Mouse (Mus musculus): ENCODE data around the gene Ankrd60. TPM values are rescaled to one million over a fixed set of nuclear protein-coding genes. Genes with fewer than 3 reads are reported as not detected.
A peak's percentile ranks its signal among the peaks of the same experiment; 100 is the strongest.

The Ankrd60 gene
- not detected for total RNA-seq (2021)
- long read RNA-seq, experiment 1: 0 reads
- long read RNA-seq, experiment 2: 0 reads

DNA sequence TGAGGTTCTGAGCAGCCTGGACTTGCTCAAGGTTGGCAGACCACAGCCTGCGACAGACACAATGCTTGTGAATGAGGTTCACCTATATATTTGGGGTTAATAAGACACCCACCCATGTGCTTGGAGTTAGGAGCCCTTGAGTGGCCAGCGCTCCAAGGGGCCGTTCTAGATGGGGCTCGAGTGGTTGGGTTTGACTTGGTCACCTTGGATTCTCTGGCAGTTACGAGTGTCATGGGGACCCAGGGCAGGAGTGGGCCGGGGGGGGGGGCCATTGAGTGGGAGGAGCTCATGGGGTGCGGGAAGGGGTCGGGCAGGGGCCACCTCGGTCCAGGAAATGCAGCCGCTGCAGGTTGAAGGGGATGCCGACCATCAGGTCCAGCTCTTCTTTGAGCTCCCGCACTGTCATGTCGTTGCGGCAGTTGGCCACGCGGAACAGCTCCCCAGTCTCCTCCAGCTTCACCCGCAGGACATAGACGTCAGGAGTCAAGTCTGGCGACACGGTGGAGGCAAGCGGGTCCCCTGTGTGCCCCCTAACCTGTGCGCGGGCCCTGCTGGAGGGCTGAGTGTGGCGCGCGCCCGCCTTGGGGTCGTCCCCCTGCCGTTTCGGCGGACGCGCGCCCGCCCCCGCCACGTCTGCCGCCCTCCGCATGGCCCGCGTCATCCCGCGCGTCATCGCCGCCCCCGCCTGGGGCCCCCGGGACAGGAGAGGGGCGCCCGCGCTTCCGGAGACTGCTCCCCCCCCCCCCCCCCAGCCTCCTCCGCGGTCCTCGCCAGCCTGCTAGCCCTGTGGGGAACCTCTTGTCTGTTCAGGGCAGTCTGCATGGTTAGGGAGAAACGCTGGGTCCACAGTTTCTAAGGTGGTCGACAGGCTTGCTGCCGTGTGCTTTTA is at the start of gene Ankrd60:
TSS of gene Ankrd60 (minus strand) at position 697 of the 889 bp plus-strand sequence.
- no peak for DNase-seq (ENCODE audit: low spot score in 2 of 2)
- intact Hi-C loops (cut with DNase I): no loop called here

DNA sequence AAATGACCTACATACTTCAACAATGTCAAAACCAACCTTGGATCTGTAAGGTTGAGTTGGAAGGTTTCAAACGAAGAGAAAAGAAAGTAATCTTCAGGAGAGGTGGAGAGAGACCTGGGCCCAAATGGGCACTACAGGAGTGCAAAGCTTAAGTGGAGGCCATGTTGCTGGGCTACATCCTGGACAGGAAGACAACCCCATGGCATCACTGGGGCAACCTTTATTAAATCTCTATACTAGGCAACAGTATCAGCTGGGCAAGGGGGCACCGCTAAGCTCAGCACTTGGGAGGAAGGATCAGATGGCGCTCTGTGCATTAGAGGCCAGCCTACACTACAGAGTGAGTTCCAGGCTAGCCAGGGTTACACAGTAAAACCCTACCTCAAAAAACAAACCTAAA is 47.6 kb upstream of the Ankrd60 start:
- intact Hi-C loops (cut with DNase I): no loop called here

DNA sequence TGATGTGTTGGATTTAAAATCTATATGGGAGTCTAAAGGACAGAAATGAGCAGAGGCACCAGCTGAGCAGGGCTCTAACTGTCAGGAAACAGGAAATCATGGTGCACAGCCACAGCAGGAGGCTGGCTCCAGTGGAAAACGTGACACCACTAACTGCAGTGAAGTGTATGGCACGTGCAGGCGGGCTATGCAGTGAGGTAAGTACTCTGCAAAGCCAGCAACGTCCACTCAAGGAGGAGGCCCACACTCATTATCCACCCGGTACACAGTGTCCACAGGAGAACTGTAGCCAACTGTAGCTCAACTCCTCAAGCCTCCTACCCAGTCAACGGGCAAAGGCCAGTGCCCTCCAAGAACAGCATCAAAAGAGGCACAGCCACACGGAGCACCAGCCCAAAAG is 46.5 kb upstream of the Ankrd60 start:
- DNase-seq (ENCODE audit: low spot score in 2 of 2): no peak
- intact Hi-C loops (cut with DNase I): no loop called here

More for the DNA sequence above, 47.6 kb upstream of the Ankrd60 start:
- DNase-seq (ENCODE audit: low spot score in 2 of 2): no peak

DNA sequence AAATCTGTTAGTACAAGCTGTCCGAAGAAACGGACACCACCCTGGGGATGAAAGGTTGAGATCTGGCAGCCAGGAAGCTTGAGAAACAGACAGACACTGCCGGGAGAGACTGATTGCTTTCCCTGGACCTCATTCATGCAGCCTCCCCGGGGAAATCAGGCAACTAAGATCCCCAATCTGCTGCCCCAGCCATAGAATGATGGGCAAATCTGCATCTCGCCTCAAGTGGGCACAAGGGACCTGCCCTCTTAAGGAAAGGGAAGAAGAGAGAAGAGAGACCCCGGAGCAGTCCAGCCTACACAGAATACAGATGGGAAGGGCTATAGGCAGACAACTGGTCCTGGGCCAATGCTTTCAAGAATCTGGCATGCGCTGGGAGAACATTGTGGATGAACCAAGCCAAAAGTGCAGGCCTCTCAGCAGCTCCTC is 44.0 kb upstream of the Ankrd60 start:
- no peak for DNase-seq (ENCODE audit: low spot score in 2 of 2)
- intact Hi-C loops (cut with DNase I): no loop called here

DNA sequence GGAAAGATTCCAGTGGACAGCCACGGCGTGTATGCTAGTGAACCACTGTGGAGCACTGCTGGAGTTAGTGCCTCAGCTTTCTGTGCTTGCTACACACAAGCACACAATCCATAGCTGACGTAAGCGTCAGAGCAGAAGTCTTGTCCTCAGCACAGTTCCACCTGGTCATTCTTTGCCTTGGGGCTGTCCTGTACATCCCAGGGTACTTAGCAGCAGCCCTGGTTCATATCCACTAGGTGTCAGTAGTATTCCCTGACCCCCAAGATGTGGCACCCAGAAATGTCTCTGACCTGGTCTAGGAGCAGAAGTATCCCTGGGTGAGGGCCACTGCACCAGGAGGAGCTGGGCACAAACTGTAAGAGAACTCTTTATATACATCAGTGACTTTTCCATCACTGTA is 42.5 kb upstream of the Ankrd60 start:
- intact Hi-C loops (cut with DNase I): no loop called here

DNA sequence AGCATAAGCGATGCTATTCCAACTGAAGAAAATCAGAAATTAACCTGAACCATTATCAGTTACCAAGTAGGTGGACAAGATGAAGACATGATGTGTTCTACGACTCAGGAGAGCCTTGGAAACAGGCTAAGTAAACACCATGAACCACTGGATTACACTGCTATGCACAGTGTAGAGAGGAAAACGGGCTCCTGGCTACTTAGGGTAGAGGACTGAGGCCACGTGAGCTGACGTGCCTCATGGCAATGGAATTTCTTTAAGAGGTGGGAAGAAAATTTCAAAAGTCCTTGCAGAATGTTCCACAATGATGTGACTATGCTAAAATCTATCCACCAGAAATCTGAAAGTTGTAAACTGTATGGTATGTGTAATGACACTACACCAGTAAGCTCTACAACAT is 41.0 kb upstream of the Ankrd60 start:
- intact Hi-C loops (cut with DNase I): no loop called here
- no peak for DNase-seq (ENCODE audit: low spot score in 2 of 2)

More for the DNA sequence above, 42.5 kb upstream of the Ankrd60 start:
- DNase-seq (ENCODE audit: low spot score in 2 of 2): no peak

DNA sequence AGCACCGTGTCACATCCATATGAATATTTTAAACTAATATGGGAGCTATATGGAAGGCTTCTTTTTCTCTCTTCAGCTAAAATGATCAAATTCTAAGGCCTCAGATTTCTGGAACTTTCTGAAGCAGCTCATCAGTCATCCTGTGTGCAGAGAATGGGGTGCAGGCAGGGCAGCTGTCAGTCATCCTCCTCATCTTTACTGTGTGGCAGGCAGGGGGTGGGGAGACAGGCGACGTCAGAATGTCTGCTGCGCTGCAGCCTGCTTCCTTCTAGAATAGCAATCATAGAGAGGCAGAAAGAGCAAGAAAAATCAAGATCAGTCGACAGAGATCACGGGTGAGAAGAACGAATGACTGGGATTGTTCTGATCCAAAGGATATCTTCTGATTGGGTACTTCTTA is 38.0 kb upstream of the Ankrd60 start:
- no peak for DNase-seq (ENCODE audit: low spot score in 2 of 2)
- intact Hi-C loops (cut with DNase I): no loop called here

DNA sequence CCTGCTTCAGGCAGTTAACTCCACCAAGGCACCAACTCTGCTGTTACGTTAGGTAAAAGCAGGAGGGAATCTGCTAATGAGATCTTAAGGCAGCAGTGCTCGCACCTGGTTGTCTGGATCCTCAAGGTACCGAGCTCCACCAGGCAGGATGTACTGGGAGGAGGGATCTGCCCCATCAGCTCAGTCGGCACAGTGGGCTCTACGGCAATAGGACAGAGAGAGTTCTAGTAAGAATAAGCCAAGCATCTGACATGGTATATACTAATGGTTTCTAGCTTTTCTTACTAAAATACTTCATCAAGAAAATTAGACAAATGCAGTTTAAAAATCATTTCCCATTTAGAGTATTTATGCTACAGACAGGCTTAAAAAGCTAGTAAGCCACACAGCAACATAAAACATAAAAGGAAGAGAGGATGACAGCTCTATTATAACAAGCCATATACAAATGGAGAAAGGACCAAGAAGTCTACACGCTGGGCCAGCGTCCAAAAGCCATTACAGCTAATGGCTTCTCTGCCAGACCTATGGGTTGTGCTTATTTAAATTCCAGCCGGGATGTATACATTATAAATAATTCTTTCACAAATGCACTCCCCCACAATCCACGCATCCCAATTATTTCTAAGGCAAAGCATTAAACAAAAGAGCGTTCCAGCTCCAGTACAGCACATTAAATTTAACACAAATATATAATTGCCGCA is 37.4 kb upstream of the Ankrd60 start:
- intact Hi-C loops (cut with DNase I): no loop called here

DNA sequence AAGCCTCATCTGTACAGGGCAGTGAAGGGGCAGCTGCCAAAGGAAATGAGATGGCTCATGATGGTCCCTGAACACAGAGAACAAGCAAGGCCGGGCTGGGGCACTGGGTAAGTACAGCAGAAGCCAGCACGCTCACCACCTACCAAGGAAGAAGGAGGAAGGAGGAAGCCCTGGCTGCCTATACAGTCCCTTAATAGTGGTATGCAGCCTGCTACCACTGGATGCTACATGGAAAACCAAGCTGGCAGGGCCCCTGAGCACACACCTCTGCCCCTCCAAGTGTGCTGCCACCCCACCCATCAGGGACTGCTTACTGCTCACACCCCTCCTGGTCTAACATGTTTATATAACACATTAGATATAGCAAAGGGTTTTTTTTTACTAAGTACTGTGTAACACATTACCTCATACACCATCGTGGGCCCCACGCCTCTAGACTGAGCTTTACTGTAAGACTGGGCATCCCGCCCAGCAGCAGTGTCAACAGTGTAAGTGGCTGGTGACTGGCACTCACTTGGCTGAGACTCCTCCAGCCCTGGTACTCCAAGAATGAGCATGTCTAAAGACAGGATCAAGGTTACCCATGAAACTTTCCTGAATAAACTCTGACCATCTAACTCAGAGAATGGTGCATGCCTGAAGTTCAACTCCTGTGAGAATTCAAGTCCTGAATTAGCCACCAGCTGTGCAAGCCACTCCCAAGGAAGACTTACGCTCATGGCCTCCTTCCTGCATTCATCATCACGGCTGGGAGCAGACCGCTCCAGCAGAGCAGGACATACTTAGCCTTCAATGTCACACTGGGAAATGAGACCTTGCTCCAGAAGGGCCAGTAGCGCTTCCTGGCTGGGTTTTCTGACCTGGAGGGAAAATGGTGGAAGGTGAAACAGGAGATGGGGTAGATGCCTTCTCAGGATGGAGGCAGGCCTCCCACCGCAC is 30.1 kb upstream of the Ankrd60 start:
- DNase-seq (ENCODE audit: low spot score in 2 of 2): peak in 1 of 2 experiments; percentile 18
- intact Hi-C loops (cut with DNase I): no loop called here

More for the DNA sequence above, 37.4 kb upstream of the Ankrd60 start:
- no peak for DNase-seq (ENCODE audit: low spot score in 2 of 2)

DNA sequence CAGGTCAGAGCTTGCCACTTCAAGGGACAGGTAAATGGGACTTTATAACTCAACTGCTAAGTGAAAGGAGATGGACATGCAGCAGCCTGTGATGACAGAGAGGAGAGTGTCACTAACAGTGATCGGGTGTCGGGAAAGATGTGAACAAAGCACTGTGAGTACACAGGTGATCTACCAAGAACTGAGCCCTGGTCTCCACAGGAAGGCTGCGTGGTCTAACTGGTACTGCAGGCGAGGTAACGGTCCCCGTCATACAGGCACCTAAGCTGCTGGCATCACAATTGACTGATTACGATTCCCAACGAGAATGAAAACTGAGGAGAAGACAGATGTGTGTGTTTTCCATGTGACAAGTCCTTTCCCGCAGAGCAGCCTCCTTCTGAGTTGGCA is 28.2 kb upstream of the Ankrd60 start:
- DNase-seq (ENCODE audit: low spot score in 2 of 2): no peak
- intact Hi-C loops (cut with DNase I): no loop called here

DNA sequence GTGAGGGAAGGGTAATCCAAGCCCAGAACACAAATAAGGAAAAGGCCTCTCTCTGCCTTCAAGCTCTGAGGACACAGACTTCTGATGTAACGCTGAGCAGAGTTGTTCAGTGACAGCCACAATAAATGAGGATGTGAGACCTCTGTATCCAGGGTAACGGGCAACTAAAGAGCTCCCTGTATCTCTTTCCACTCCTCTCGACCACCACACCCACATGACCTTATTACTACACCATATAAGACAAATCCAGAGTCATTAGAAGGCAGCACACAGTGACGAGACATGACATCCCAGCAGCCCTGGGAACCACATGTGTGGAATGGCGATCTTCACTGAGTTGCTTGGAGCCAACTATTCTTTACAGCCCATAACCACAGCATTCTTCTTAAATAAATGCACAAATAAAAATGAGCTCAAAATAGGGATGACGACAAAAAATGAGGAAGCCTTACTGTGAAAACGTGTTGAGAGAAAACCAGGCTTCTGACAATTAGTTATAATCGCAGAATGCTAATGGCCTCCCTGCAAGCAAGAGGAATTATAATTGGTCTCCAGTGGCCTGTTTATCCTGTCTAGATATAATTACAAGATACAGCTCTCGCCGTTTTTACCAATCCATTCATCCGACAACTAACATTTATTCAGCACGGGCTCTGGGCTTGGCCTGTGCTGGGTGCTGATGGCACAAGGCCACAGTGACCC is 27.7 kb upstream of the Ankrd60 start:
- intact Hi-C loops (cut with DNase I): no loop called here

DNA sequence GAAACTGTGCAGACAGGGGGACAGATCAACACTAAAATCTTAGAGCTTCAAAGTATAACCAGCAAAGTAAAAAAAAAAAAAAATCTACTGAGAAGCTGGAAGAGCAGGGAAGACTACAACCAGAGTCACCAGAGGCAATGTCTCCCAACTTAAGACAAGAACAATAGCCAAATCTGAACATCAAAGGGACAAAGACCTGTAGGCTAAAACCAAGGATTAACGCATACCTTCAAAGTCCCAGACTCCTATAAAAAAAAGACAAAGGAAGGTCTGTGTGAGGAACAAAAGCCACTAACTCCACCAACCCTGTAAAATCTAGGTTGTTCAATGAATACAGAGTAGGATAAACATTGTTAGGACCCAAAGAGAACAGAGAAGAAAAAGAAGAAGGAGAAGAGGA is 23.7 kb upstream of the Ankrd60 start:
- intact Hi-C loops (cut with DNase I): no loop called here
- DNase-seq (ENCODE audit: low spot score in 2 of 2): no peak

More for the DNA sequence above, 27.7 kb upstream of the Ankrd60 start:
- DNase-seq (ENCODE audit: low spot score in 2 of 2): no peak

DNA sequence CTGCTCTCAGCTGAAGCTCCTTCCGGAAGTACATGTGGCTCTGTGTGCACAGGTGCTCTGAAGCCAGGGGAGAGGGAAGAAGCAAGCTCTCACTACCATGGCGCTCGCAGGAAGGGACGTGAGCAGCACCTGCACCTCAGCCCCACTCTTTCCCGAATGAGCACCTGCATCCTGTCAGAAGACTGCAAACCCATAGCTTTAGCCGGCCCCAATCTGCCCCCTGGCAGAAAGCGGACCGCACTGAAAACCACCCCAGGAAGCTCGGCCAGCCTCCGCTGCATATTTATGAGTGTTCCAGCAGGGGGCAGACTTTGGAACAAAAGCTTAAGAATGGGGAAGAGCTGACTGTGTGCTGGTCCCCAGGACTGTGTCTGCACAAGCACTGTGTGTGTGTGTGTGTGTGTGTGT is 17.2 kb upstream of the Ankrd60 start:
- DNase-seq (ENCODE audit: low spot score in 2 of 2): no peak
- intact Hi-C loops (cut with DNase I): no loop called here

DNA sequence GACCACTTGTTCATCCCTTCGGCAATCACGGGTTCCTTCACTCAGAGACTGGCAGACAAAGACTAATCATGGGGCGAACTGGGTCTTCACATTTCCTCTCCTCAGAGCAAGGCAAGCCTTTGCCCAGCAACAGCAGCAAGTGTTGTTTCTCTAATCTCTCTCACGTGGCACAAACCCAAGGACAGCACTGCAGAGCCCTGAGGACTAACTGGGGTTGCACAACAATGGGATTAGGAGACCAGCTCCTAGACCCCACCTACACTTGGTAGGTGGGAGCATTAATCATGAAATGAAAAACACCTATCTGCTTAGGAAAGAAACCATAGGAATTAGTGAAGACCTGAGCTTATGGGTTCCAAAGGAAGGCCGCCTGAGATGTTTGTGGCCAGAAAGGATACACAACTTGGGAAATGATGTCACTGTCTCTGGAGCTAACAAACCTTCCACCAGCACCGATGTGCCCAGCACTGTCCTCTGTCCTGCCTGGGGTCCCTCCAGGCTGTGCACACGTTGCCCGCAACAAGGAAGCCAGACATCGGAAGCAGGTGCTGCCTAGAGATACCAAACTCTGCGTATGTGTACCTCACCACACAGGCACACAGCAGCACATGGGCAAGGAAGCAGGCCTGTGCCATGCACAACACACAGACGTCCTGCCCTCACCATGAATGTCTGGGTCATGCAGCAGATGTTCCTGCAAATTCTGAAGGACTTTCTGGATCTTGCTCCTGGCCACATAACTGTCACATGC is 16.3 kb upstream of the Ankrd60 start:
- intact Hi-C loops (cut with DNase I): no loop called here
- no peak for DNase-seq (ENCODE audit: low spot score in 2 of 2)

DNA sequence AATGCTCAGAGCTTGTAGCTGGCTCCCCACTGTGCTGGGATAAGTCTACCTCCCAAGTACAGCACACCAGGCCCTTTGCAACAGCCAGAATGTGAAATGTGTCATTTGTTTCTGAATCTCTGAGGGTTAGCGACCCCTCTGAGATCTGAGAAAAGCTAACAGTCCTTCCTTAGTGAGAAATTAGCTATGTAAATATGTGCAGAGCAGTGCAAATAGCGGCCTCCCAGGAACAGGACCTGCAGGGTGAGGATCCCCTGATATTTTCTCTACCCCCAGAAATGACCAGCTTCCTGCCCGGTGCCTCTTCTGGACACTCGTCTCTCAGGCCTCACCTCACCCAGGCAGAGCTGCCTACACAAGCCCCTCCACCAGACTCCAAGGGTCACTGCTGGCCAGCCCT is 15.7 kb upstream of the Ankrd60 start:
- DNase-seq (ENCODE audit: low spot score in 2 of 2): no peak
- intact Hi-C loops (cut with DNase I): no loop called here

DNA sequence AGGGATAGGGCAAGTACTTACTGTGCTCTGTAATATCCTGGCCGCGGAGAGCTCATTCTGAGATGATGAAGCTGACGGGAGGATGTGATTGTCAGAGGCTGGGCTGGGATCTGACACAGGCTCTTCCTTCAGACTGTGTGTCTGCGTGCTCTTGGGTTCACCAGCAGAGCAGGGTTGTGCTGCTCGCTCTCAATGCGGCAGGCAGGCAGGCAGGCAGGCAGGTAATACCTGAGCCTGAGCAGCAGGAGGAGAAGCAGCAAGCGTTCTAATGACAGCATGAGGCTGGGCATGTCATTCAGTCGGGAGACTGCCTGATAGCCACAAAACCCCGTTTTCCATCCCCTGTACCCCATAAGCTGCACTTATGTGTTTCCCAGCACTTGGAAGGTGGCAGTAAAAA is 14.6 kb upstream of the Ankrd60 start:
- intact Hi-C loops (cut with DNase I): no loop called here
- no peak for DNase-seq (ENCODE audit: low spot score in 2 of 2)

DNA sequence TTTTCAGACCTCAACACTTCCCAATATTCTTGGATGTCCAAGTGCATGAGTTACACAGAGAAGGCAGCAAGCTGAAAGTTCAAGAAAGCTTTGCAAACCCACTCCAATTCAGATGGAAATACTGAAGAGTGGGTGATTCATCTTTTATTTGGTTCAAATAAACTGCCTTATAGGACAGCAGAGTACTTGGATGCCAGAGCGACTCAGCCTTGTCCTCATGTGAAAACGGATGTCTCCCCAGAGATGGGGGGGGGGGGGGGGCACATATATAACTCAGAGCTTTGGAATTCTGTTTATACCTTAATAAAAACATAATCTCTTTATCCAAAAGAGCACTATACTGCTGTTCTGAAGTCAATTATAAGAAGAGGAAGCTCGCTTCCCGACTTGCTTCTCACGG is 9.2 kb upstream of the Ankrd60 start:
- intact Hi-C loops (cut with DNase I): loop anchor here (5.0 to 10.0 kb wide), 5 partner anchors 197 to 1307 kb away; partner anchors contain the start of genes Gnas, Npepl1 and Stx16
- DNase-seq (ENCODE audit: low spot score in 2 of 2): no peak
